Mouse (Mus musculus) kidney, adult 2 months (tissue): Measurements from ENCODE around the gene Nell1. TPM values are rescaled to one million over a fixed set of nuclear protein-coding genes. Genes with fewer than 3 reads are reported as not detected.
A peak's percentile ranks its signal among the peaks of the same experiment; 100 is the strongest.

Experiments used
- DNase-seq: peaks from one replicate; pipeline ENCODE4 v3.0.0; 2021
- H3K27ac ChIP-seq: fragments of 200-500 bp; 2 replicates; pipeline ENCODE4 v1.5.1; 2012; ENCODE audit warnings: low read depth, low read length, control low read depth, inconsistent platforms; ENCODE audit not compliant: insufficient read depth
- H3K27me3 ChIP-seq: fragments of 200-500 bp; replicated peaks from 2 replicates; pipeline ENCODE4 v1.6.1; 2012; ENCODE audit warnings: mild to moderate bottlenecking, moderate library complexity, low read length, inconsistent platforms; ENCODE audit not compliant: control insufficient read depth, insufficient read depth
- H3K36me3 ChIP-seq: fragments of 200-500 bp; 2 replicates; pipeline ENCODE4 v1.6.1; 2012; ENCODE audit warnings: mild to moderate bottlenecking, moderate library complexity, low read length, inconsistent platforms; ENCODE audit not compliant: control insufficient read depth, insufficient read depth
- H3K4me1 ChIP-seq: fragments of 200-500 bp; 2 replicates; pipeline ENCODE4 v1.6.1; 2011; ENCODE audit warnings: low read length; ENCODE audit not compliant: control insufficient read depth, insufficient read depth
- H3K4me3 ChIP-seq: fragments of 200-500 bp; 2 replicates; pipeline ENCODE4 v1.5.1; 2011; ENCODE audit warnings: mild to moderate bottlenecking, low read depth, low read length, control low read depth; ENCODE audit not compliant: insufficient read depth
- CTCF ChIP-seq: fragments of 200-500 bp; conservative IDR thresholded peaks from 2 replicates; pipeline ENCODE4 v1.5.1; 2011; ENCODE audit warnings: low read depth, mild to moderate bottlenecking, control low read depth, low read length, moderate library complexity, mixed read lengths; ENCODE audit not compliant: insufficient read depth, insufficient read length
- POLR2A ChIP-seq: fragments of 200-500 bp; IDR thresholded peaks from one replicate; pipeline ENCODE4 v1.6.1; 2011; ENCODE audit warnings: low read depth, low read length, control low read depth
- WGBS: fragments of 180-500 bp; shearing (Covaris S2); methylation state at CpG from one replicate; pipeline ENCODE4 v1.1.7; 2018; 5-methylcytosine and 5-hydroxymethylcytosine counted together
- polyA plus RNA-seq: library from polyadenylated mRNA; depleted of rRNA; stranded (reverse); fragments of >200 nt; gene quantifications from 2 replicates; pipeline ENCODE4 v1.2.3, GENCODE M21; 2012

The Nell1 gene
- polyA plus RNA-seq, 1 experiment = not detected

DNA sequence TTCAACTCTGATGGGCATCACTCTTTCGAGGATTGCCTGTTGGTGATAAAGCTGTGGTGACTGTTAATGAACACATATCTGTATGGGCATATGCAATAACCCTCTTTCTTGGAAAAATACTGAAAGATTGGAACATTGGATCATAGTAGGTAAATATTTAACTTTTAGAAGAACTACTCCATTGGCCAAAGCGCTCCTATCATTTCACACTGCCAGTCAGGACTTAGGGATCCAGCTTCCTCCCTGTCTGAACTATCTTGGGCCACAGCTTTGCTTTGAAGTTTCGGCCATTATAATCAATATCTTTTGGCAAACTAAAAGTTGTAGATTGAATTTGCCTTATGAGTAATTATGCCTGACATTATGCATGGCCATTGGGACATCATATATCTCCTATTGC lies 780.9 kb downstream of the Nell1 start:
- Histone ChIP-seq H3K27me3 (no peaks in the 10 kb centered on the region), H3K4me3 (no peak overlapping the region), H3K36me3 (no peaks in the 10 kb centered on the region), H3K4me1 (no peaks in the 10 kb centered on the region), H3K27ac (no peak overlapping the region)
- WGBS = 82% methylated on average over 3 of the region's 3 CpGs
- no peak for DNase-seq
- no peak for TF ChIP-seq POLR2A
- TF ChIP-seq CTCF = no peak

DNA sequence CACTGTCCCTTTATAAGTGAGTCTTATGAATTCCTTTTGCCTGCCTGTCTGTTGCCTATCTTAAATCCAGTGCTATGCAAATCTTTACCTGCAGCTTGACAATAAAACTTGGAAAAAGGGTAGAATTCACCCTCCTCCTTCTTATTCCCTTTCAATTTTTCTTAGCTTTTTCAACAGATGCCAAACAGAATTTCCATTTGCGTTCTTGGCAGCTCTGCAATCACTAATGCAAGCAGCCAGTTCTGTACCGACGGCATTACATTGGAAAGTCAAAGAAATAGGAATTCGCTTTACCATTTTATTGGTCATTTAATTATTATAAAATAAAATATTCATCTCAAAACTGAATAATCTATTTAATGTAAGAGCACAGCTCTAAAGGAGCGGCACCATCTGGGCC lies 781.7 kb downstream of the Nell1 start:
- Histone ChIP-seq H3K36me3 (no peaks in the 10 kb centered on the region), H3K4me3 (no peak overlapping the region), H3K4me1 (no peaks in the 10 kb centered on the region), H3K27ac (no peak overlapping the region), H3K27me3 (no peaks in the 10 kb centered on the region)
- no peak for TF ChIP-seq POLR2A
- TF ChIP-seq CTCF = no peak
- 84% methylated on average over 5 of the region's 5 CpGs for WGBS
- DNase-seq = no peak

GRCm38 (mm10) chr7:50773516-50773915 lies 798.9 kb downstream of the Nell1 start:
- Histone ChIP-seq H3K4me3 (no peak overlapping the region), H3K27ac (no peak overlapping the region), H3K36me3 (no peaks in the 10 kb centered on the region), H3K27me3 (no peaks in the 10 kb centered on the region; the same call in 1 of the 2 replicates), H3K4me1 (no peaks in the 10 kb centered on the region)
- DNase-seq = no peak
- TF ChIP-seq POLR2A (no peak), CTCF (no peak)

GRCm38 (mm10) chr7:50781105-50781504 lies 806.4 kb downstream of the Nell1 start:
- 79% methylated on average over 1 of the region's 1 CpGs for WGBS

DNA sequence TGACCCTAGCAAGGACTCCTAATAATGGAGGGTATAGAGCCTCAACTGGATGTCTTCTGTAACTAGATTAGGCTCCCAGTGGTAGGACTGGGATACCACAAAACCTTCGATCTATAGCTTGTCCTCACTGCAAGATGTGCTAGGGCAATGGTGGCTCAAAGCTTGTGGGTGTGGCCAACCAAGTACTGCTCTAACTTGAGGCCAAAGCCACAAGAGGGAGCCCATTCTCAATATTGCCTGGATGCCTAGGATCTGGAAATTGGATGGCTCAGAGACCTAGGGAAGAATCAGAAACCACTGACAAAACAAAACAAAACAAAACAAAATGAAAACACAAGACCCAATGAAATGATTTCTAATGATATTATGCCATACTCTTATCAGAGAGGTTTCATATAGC lies 809.0 kb downstream of the Nell1 start:
- Histone ChIP-seq H3K27ac (no peak overlapping the region), H3K27me3 (no peaks in the 10 kb centered on the region), H3K4me1 (no peaks in the 10 kb centered on the region), H3K4me3 (no peak overlapping the region), H3K36me3 (no peaks in the 10 kb centered on the region)
- WGBS = 48% methylated on average over 1 of the region's 1 CpGs
- TF ChIP-seq POLR2A (no peak), CTCF (peak; percentile 44)
- DNase-seq = peak; percentile 4

More at GRCm38 (mm10) chr7:50781105-50781504, 806.4 kb downstream of the Nell1 start:
- no peak overlapping the region for H3K4me3 ChIP-seq
- TF ChIP-seq POLR2A (no peak), CTCF (no peak)
- no peak overlapping the region for H3K27ac ChIP-seq
- no peak for DNase-seq
- no peaks in the 10 kb centered on the region for H3K27me3 ChIP-seq
- H3K4me1 ChIP-seq = no peaks in the 10 kb centered on the region
- H3K36me3 ChIP-seq = no peaks in the 10 kb centered on the region

- Histone ChIP-seq H3K27me3 (no peaks in the 10 kb centered on the region), H3K27ac (no peak overlapping the region), H3K4me3 (no peak overlapping the region), H3K36me3 (no peaks in the 10 kb centered on the region), H3K4me1 (no peaks in the 10 kb centered on the region)
- 31% methylated on average over 7 of the region's 7 CpGs for WGBS
- TF ChIP-seq CTCF = no peak
- TF ChIP-seq POLR2A = no peak
- DNase-seq = no peak
Measured at GRCm38 (mm10) chr7:50826180-50826579, 851.5 kb downstream of the Nell1 start.

- no peak for TF ChIP-seq POLR2A
- TF ChIP-seq CTCF = no peak
- Histone ChIP-seq H3K4me1 (no peaks in the 10 kb centered on the region), H3K36me3 (no peaks in the 10 kb centered on the region), H3K27me3 (no peaks in the 10 kb centered on the region), H3K27ac (no peak overlapping the region), H3K4me3 (no peak overlapping the region)
- DNase-seq = no peak
- WGBS = 16% methylated on average over 3 of the region's 3 CpGs
Measured at GRCm38 (mm10) chr7:50832799-50833198, 858.1 kb downstream of the Nell1 start.

GRCm38 (mm10) chr7:50842646-50843045 lies 868.0 kb downstream of the Nell1 start:
- H3K4me1 ChIP-seq = no peaks in the 10 kb centered on the region
- no peak for TF ChIP-seq CTCF
- TF ChIP-seq POLR2A = no peak

More at GRCm38 (mm10) chr7:50842646-50843045, 868.0 kb downstream of the Nell1 start:
- Histone ChIP-seq H3K27me3 (no peaks in the 10 kb centered on the region), H3K27ac (no peak overlapping the region), H3K4me3 (no peak overlapping the region), H3K36me3 (no peaks in the 10 kb centered on the region)
- DNase-seq = no peak
